Mouse (Mus musculus) forebrain, embryonic 14.5 days (tissue): Measurements from ENCODE around the gene Acvr2b. TPM values are rescaled to one million over a fixed set of nuclear protein-coding genes. Genes with fewer than 3 reads are reported as not detected.

ENCODE experiments used
- ATAC-seq: fragments of 200-750 bp; cut with Nextera tagmentation; 2 replicates; pipeline ENCODE4 v1.8.0; 2017; ENCODE audit warnings: mild to moderate bottlenecking, moderate library complexity
- DNase-seq: peaks from one replicate; pipeline ENCODE4 v3.0.0-alpha.2; 2015; ENCODE audit warnings: low spot score
- H3K27ac ChIP-seq: fragments of 300-500 bp; sonication (generic); 2 replicates; pipeline ENCODE4 v1.5.1; 2014; ENCODE audit warnings: low read depth, mild to moderate bottlenecking, control low read depth, low read length, moderate library complexity
- H3K27me3 ChIP-seq: fragments of 300-500 bp; sonication (generic); replicated peaks from 2 replicates; pipeline ENCODE4 v1.6.1; 2014; ENCODE audit warnings: low read length, control low read depth, mixed read lengths; ENCODE audit not compliant: control insufficient read depth, insufficient read depth
- H3K36me3 ChIP-seq: fragments of 300-500 bp; sonication (generic); 2 replicates; pipeline ENCODE4 v1.6.1; 2014; ENCODE audit warnings: low read length, control low read depth; ENCODE audit not compliant: control insufficient read depth, insufficient read depth
- H3K4me1 ChIP-seq: fragments of 300-500 bp; sonication (generic); 2 replicates; pipeline ENCODE4 v1.6.1; 2014; ENCODE audit warnings: antibody characterized with exemption, low read length, control low read depth; ENCODE audit not compliant: control insufficient read depth, insufficient read depth
- H3K4me2 ChIP-seq: fragments of 300-500 bp; sonication (generic); 2 replicates; pipeline ENCODE4 v1.6.1; 2014; ENCODE audit warnings: mild to moderate bottlenecking, control low read depth, low read length
- H3K4me3 ChIP-seq: fragments of 300-500 bp; sonication (generic); 2 replicates; pipeline ENCODE4 v1.5.1; 2014; ENCODE audit warnings: low read depth, low read length, control low read depth
- H3K9ac ChIP-seq: fragments of 300-500 bp; sonication (generic); 2 replicates; pipeline ENCODE4 v1.6.1; 2014; ENCODE audit warnings: mild to moderate bottlenecking, low read length, control low read depth, moderate library complexity
- H3K9me3 ChIP-seq: fragments of 300-500 bp; sonication (generic); replicated peaks from 2 replicates; pipeline ENCODE4 v1.6.1; 2016; ENCODE audit warnings: low read length, control low read depth, mixed read lengths; ENCODE audit not compliant: control insufficient read depth
- WGBS: fragments of 180-500 bp; shearing (Covaris S2); extraction: QIAGEN DNeasy Blood & Tissue Kit; methylation state at CpG from one replicate; pipeline ENCODE4 v1.1.7; 2014; 5-methylcytosine and 5-hydroxymethylcytosine counted together
- polyA plus RNA-seq: library from polyadenylated mRNA; unstranded; fragments of >200 nt; fragmentation: Nextera tagmentation; extraction: Ambion mirVana; gene quantifications from 2 replicates; pipeline ENCODE4 v1.2.1, GENCODE M21; 2014

Acvr2b gene
- 25.9 and 27.5 TPM in 2 replicates for polyA plus RNA-seq

- Histone ChIP-seq H3K4me3 (peak within 1 kb of the TSS; percentile 78), H3K4me1 (peaks cover 18% of the 10 kb centered on the region), H3K4me2 (peak within 1 kb of the TSS; percentile 77), H3K36me3 (peaks cover 8% of the 10 kb centered on the region; the same call in 1 of the 2 replicates), H3K9ac (peak within 1 kb of the TSS; percentile 100), H3K9me3 (no peaks in the 10 kb centered on the region), H3K27me3 (no peaks in the 10 kb centered on the region), H3K27ac (peak within 1 kb of the TSS; percentile 99)
- DNase-seq, result peak; percentile 98
- 0% methylated on average over 18 of the region's 32 CpGs for WGBS
- peak; percentile 95 for ATAC-seq
These were observed at the start of gene Acvr2b for GRCm38 (mm10) chr9:119401801-119402214. Acvr2b (plus strand) TSS chr9:119402118.

DNA sequence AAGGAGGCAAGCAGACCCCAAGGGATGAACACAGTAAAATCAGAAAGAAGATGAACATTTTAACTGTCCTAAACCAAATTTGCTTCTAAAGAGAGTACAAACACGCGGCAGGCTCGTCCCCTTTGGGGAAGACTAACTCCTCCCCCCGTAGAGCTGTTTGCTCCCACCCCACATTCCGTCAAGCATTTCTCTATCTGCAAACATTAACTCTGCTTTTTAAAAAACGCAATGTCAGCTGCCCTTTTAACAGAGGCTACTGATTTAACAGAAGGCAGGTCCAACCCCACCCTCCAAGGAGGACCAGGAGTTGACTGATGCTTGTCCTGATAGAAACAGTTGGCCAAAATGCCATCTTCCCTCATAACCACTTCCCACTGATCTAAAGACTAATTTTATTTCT is 48.0 kb upstream of the Acvr2b start:
- Histone ChIP-seq H3K9ac (no peak overlapping the region), H3K4me3 (no peak overlapping the region), H3K27me3 (no peaks in the 10 kb centered on the region), H3K4me2 (no peak overlapping the region), H3K27ac (no peak overlapping the region), H3K9me3 (no peaks in the 10 kb centered on the region), H3K4me1 (peaks cover 2% of the 10 kb centered on the region; the same call in 1 of the 2 replicates), H3K36me3 (peaks cover 19% of the 10 kb centered on the region)
- 80% methylated on average over 6 of the region's 6 CpGs for WGBS
- ATAC-seq (no peak), DNase-seq (no peak)

DNA sequence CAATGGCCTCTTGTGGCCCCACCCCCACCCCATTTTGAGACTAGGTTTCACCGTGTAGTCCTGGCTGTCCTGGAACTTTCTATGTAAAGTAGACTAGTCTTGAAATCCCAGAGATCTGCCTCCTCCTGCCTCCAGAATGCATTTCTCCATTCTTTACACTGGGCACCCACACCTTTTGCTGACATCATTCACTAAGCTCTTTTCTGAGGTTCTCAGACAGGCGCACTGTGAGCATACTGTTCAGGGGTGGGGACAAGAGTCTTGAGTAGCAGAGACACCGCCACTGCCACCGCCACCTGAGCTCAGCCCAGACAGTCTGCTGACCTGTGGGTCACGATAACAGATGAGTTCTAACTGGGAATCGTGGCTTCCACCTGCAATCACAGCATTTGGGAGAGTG is 46.0 kb upstream of the Acvr2b start:
- Histone ChIP-seq H3K9ac (no peak overlapping the region), H3K4me2 (no peak overlapping the region), H3K9me3 (no peaks in the 10 kb centered on the region), H3K4me3 (no peak overlapping the region), H3K27ac (no peak overlapping the region), H3K27me3 (no peaks in the 10 kb centered on the region), H3K36me3 (peaks cover 8% of the 10 kb centered on the region), H3K4me1 (peaks cover 2% of the 10 kb centered on the region; the same call in 1 of the 2 replicates)
- ATAC-seq, result no peak
- 85% methylated on average over 6 of the region's 6 CpGs for WGBS
- DNase-seq, result no peak

- Histone ChIP-seq H3K4me3 (peak within 1 kb of the TSS; percentile 57), H3K27me3 (no peaks in the 10 kb centered on the region), H3K36me3 (no peaks in the 10 kb centered on the region), H3K9ac (peak within 1 kb of the TSS; percentile 77), H3K9me3 (no peaks in the 10 kb centered on the region), H3K27ac (no peak within 1 kb of the TSS), H3K4me1 (peaks cover 2% of the 10 kb centered on the region; the same call in 1 of the 2 replicates), H3K4me2 (peak within 1 kb of the TSS; percentile 76)
- DNase-seq (peak; percentile 90), ATAC-seq (peak; percentile 91)
- WGBS, result 3% methylated on average over 65 of the region's 65 CpGs
These were observed 44.4 kb upstream of the Acvr2b start, which contains the start of gene Xylb for GRCm38 (mm10) chr9:119357331-119358057. Xylb (plus strand) TSS chr9:119357381.

GRCm38 (mm10) chr9:119358058-119358429 is 43.9 kb upstream of the Acvr2b start:
- Histone ChIP-seq H3K9me3 (no peaks in the 10 kb centered on the region), H3K27ac (no peak overlapping the region), H3K4me3 (peak overlapping the region; percentile 57), H3K27me3 (no peaks in the 10 kb centered on the region), H3K9ac (peak overlapping the region; percentile 77), H3K4me1 (peaks cover 2% of the 10 kb centered on the region; the same call in 1 of the 2 replicates), H3K4me2 (peak overlapping the region; percentile 76), H3K36me3 (no peaks in the 10 kb centered on the region)
- ATAC-seq (no peak), DNase-seq (no peak)
- WGBS, result 31% methylated on average over 9 of the region's 9 CpGs

DNA sequence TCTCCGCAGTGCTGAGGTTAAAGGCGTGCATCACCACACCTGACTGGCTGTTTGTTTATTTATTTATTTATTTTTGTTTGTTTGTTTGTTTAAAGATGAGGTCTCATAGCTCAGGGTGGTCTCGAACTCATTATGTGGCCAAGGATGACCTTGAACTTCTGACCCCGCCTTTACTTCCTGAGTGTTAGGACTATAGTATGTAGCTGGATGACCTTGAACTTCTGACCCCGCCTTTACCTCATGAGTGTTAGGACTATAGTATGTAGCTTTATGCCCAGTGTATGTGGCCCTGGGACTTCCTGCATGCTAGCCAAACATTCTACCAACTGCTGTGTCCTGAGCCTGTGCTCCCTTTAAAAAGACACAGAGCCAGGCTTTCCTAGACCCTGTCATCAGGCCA is 40.5 kb upstream of the Acvr2b start:
- ATAC-seq, result no peak
- Histone ChIP-seq H3K36me3 (no peaks in the 10 kb centered on the region), H3K4me2 (no peak overlapping the region), H3K9me3 (no peaks in the 10 kb centered on the region), H3K9ac (no peak overlapping the region), H3K4me1 (peaks cover 2% of the 10 kb centered on the region; the same call in 1 of the 2 replicates), H3K27me3 (no peaks in the 10 kb centered on the region), H3K27ac (no peak overlapping the region), H3K4me3 (no peak overlapping the region)
- DNase-seq, result no peak
- 94% methylated on average over 5 of the region's 5 CpGs for WGBS

- H3K27ac ChIP-seq, result no peak overlapping the region
- H3K4me2 ChIP-seq, result no peak overlapping the region
- no peak for ATAC-seq
- H3K4me3 ChIP-seq, result no peak overlapping the region
- 93% methylated on average over 12 of the region's 12 CpGs for WGBS
- no peaks in the 10 kb centered on the region for H3K9me3 ChIP-seq
- no peaks in the 10 kb centered on the region for H3K27me3 ChIP-seq
- H3K36me3 ChIP-seq, result no peaks in the 10 kb centered on the region
- no peak for DNase-seq
- H3K4me1 ChIP-seq, result no peaks in the 10 kb centered on the region
- no peak overlapping the region for H3K9ac ChIP-seq
These were observed 38.7 kb upstream of the Acvr2b start for GRCm38 (mm10) chr9:119363229-119363628.

DNA sequence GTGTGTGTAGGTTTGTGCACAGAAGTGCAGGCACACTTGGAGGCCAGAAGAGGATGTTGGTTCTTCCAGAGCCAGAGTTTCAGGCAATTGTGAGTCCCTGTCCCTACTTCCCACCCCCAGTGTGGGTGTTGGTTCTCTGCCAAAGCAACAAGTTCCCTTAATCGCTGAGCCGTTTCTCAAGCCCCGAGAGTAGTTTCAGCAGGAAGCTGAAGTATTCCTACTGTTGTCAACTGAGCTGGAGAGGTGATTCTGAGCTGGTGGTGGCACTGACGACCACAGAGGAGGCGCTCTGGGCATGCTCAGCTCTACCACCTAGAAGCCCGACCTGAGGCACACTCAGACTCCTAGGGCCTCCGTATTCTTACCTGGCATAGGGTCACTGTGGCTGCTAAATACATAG is 36.6 kb upstream of the Acvr2b start, which contains the start of gene Slc22a14:
Gene Slc22a14, minus strand, starts transcription at position 270 of the 400 bp plus-strand sequence.
- H3K4me3 ChIP-seq, result no peak within 1 kb of the TSS
- H3K9ac ChIP-seq, result no peak within 1 kb of the TSS
- no peak within 1 kb of the TSS for H3K27ac ChIP-seq
- ATAC-seq (no peak), DNase-seq (no peak)
- H3K36me3 ChIP-seq, result no peaks in the 10 kb centered on the region
- H3K4me2 ChIP-seq, result no peak within 1 kb of the TSS
- no peaks in the 10 kb centered on the region for H3K9me3 ChIP-seq
- no peaks in the 10 kb centered on the region for H3K4me1 ChIP-seq
- H3K27me3 ChIP-seq, result no peaks in the 10 kb centered on the region
- WGBS, result 86% methylated on average over 7 of the region's 7 CpGs

DNA sequence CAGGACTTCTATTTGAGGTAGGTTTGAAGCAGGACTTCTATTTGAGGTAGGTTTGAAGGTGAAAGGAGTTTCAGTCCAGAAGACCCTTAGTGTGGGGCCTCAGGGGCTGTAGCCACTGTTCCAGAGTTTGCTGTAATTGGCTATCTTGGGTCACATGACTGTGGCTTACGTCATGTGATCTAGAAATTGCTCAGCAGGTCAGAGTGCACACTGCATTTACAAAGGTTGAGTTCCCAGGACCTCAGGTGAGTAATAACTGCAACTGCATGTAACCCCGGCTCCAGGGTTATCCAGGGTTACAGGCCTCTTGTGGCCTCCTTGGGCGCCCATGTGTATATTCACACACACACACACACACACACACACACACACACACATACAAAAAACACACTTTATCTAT is 33.6 kb upstream of the Acvr2b start:
- Histone ChIP-seq H3K9me3 (no peaks in the 10 kb centered on the region), H3K27ac (no peak overlapping the region), H3K36me3 (no peaks in the 10 kb centered on the region), H3K9ac (no peak overlapping the region), H3K4me3 (no peak overlapping the region), H3K4me1 (no peaks in the 10 kb centered on the region), H3K27me3 (no peaks in the 10 kb centered on the region), H3K4me2 (no peak overlapping the region)
- 95% methylated on average over 3 of the region's 3 CpGs for WGBS
- no peak for DNase-seq
- ATAC-seq, result no peak
